Mouse (Mus musculus) forebrain, postnatal 0 days (tissue): ENCODE data around the gene Ssxb5. TPM values are rescaled to one million over a fixed set of nuclear protein-coding genes. Genes with fewer than 3 reads are reported as not detected.
"Not testable (repeated sequence)": the region's sequence is repeated elsewhere in the genome, so short reads cannot be mapped to it uniquely, and the experiment has no call there.

Source experiments
- ATAC-seq: fragments of 200-750 bp; cut with Nextera tagmentation; 2 replicates; pipeline ENCODE4 v1.8.0; 2017; ENCODE audit warnings: mild to moderate bottlenecking, moderate library complexity
- DNase-seq: peaks from one replicate; pipeline ENCODE4 v3.0.0-alpha.2; 2015
- H3K27ac ChIP-seq: fragments of 300-500 bp; sonication (generic); 2 replicates; pipeline ENCODE4 v1.5.1; 2014; ENCODE audit warnings: low read depth, mild to moderate bottlenecking, antibody characterized with exemption, low read length, moderate library complexity, mixed read lengths
- H3K27me3 ChIP-seq: fragments of 300-500 bp; sonication (generic); 2 replicates; pipeline ENCODE4 v1.6.1; 2014; ENCODE audit warnings: mild to moderate bottlenecking, low read length, mixed read lengths; ENCODE audit not compliant: insufficient read depth
- H3K36me3 ChIP-seq: fragments of 300-500 bp; sonication (generic); 2 replicates; pipeline ENCODE4 v1.6.1; 2014; ENCODE audit warnings: mild to moderate bottlenecking, moderate library complexity; ENCODE audit not compliant: insufficient read depth
- H3K4me1 ChIP-seq: fragments of 300-500 bp; sonication (generic); 2 replicates; pipeline ENCODE4 v1.6.1; 2014; ENCODE audit warnings: antibody characterized with exemption; ENCODE audit not compliant: insufficient read depth
- H3K4me2 ChIP-seq: fragments of 300-500 bp; sonication (generic); 2 replicates; pipeline ENCODE4 v1.6.1; 2014; ENCODE audit warnings: low read depth, mild to moderate bottlenecking, moderate library complexity
- H3K4me3 ChIP-seq: fragments of 300-500 bp; sonication (generic); 2 replicates; pipeline ENCODE4 v1.5.1; 2014; ENCODE audit warnings: low read depth, low read length, mixed read lengths
- H3K9ac ChIP-seq: fragments of 300-500 bp; sonication (generic); 2 replicates; pipeline ENCODE4 v1.6.1; 2014; ENCODE audit warnings: mild to moderate bottlenecking
- H3K9me3 ChIP-seq: fragments of 300-500 bp; sonication (generic); 2 replicates; pipeline ENCODE4 v1.6.1; 2016; ENCODE audit warnings: low read length
- CTCF ChIP-seq: sonication (generic); IDR thresholded peaks from 2 replicates; pipeline ENCODE4 v1.5.1; 2016; ENCODE audit warnings: antibody characterized with exemption, control low read depth, low read depth
- WGBS: fragments of 180-500 bp; shearing (Covaris S2); extraction: QIAGEN DNeasy Blood & Tissue Kit; methylation state at CpG from one replicate; pipeline ENCODE4 v1.1.7; 2014; 5-methylcytosine and 5-hydroxymethylcytosine counted together
- polyA plus RNA-seq: library from polyadenylated mRNA; unstranded; fragments of >200 nt; fragmentation: Nextera tagmentation; extraction: Ambion mirVana; gene quantifications from 2 replicates; pipeline ENCODE4 v1.2.1, GENCODE M21; 2015
- total RNA-seq: library from RNA; depleted of rRNA; stranded (reverse); fragments of >200 nt; gene quantifications from 2 replicates; pipeline ENCODE4 v1.2.3, GENCODE M21; 2014; rRNA removed

Ssxb5 gene
- total RNA-seq (0.38 TPM in 1 of 2 replicates, not detected in the other), polyA plus RNA-seq (not detected in 2 replicates)

DNA sequence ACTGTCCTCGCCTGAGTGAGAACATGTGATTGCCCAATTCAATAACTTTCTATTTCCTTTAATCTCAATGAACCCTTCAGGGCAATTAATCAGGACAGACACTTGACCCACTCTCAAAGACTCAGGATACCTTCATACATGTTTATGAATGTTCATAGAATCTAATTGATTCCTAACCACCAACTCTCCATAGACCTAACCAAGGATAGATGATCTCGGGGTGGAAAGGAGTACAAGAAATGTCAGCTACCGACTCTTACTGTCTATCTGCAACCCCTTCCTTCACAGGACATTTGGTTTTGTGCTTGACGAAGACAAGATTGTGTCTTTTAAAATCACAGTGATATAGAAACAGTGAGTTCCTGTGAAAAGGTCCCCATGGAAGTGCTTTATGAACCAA is at the start of gene Ssxb5:
Ssxb5 (plus strand) TSS at position 301 of the 400 bp plus-strand sequence.
- H3K4me1 ChIP-seq, DNase-seq, H3K4me2 ChIP-seq, H3K27me3 ChIP-seq, H3K9me3 ChIP-seq, H3K27ac ChIP-seq, H3K36me3 ChIP-seq, H3K4me3 ChIP-seq, H3K9ac ChIP-seq, ATAC-seq: not testable (repeated sequence)
- WGBS: 83% methylated on average over 4 of the region's 4 CpGs

DNA sequence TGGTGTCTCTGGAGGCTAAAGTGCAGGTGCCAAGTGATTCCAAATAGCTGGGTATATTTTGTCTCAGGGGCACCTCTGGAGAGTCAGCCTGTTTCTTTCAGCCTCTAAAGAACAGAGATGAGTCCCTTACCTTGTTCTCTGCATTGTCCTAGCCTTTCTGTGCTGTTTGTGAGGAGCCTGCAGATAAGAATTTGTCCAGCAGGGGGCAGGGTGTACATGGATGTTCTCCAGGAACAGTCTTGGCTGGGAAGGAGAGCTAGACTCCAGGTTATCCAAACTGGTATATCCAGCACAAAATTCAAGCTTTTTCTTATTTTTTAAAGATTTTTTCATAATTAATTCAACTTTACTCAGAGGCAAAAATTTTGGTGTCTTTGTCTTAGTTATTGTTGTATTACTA is 28.6 kb downstream of the Ssxb5 start:
- no peaks in the 10 kb centered on the region for H3K4me1 ChIP-seq
- H3K9ac ChIP-seq: no peak overlapping the region
- no peak overlapping the region for H3K4me3 ChIP-seq
- H3K4me2 ChIP-seq: no peak overlapping the region
- ATAC-seq (no peak), DNase-seq (peak; percentile 48)
- H3K27ac ChIP-seq: no peak overlapping the region
- TF ChIP-seq CTCF: peak; percentile 64
- H3K27me3 ChIP-seq: no peaks in the 10 kb centered on the region
- no peaks in the 10 kb centered on the region for H3K36me3 ChIP-seq
- no peaks in the 10 kb centered on the region for H3K9me3 ChIP-seq

DNA sequence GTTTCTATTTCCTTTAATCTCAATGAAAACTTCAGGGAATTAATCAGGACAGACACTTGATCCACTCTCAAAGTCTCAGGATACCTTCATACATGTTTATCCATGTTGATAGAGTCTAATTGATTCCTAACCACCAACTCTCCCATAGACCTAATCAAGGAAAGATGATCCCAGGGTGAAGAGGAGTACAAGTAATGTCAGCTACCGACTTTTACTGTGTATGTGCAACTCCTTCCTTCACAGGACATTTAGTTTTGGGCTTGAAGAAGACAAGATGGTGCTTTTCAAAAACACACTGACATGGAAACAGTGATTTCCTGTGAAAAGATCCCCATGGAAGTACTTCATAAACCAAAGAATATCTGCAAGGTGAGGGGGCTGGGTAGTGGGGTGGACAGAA is 40.2 kb downstream of the Ssxb5 start, which contains the start of gene Gm6592:
Gm6592 (plus strand) TSS at position 301 of the 400 bp plus-strand sequence.
- no peak within 1 kb of the TSS for H3K4me3 ChIP-seq
- no peaks in the 10 kb centered on the region for H3K9me3 ChIP-seq
- DNase-seq (no peak), ATAC-seq (no peak)
- WGBS: 79% methylated on average over 1 of the region's 1 CpGs
- TF ChIP-seq CTCF: no peak
- H3K4me2 ChIP-seq: no peak within 1 kb of the TSS
- no peak within 1 kb of the TSS for H3K9ac ChIP-seq
- H3K4me1 ChIP-seq: no peaks in the 10 kb centered on the region
- H3K36me3 ChIP-seq: no peaks in the 10 kb centered on the region
- H3K27me3 ChIP-seq: no peaks in the 10 kb centered on the region
- H3K27ac ChIP-seq: no peak within 1 kb of the TSS

DNA sequence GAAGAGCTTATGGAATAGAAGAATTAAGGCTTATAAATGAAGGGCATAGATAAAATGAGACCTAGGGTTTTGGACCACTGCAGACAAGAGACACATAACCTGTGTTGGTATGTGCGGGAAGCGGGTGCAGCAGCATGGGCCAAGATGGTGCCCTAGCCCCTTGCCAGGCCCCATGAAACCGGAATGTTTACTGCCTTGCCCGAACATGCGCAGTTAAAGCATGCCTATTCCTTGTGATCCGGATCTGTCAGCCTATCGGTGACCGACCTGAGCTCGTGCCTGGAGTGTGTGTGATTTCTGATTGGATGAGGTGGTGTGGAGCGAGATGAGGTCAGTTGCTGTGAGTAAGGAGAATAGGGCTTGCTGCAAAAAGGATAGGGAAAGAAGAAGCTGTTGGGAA is 49.0 kb downstream of the Ssxb5 start:
- Histone ChIP-seq H3K36me3 (no peaks in the 10 kb centered on the region), H3K27me3 (no peaks in the 10 kb centered on the region), H3K9ac (no peak overlapping the region), H3K4me2 (no peak overlapping the region), H3K9me3 (no peaks in the 10 kb centered on the region), H3K4me3 (no peak overlapping the region), H3K27ac (no peak overlapping the region), H3K4me1 (no peaks in the 10 kb centered on the region)
- DNase-seq: no peak
- 93% methylated on average over 10 of the region's 10 CpGs for WGBS
- ATAC-seq: no peak
- no peak for TF ChIP-seq CTCF

Other genes with a start within 250 kb of the Ssxb5 start
- not detected in 2 replicates for gene Ssxb3, start 211.9 kb upstream of the Ssxb5 start, total RNA-seq
- not detected in 2 replicates for gene Ssxb3, start 211.9 kb upstream of the Ssxb5 start, polyA plus RNA-seq
- not detected in 2 replicates for gene Ssxb8, start 112.8 kb upstream of the Ssxb5 start, total RNA-seq
- gene Ssxb8, start 112.8 kb upstream of the Ssxb5 start, polyA plus RNA-seq: not detected in 2 replicates
- not detected in 2 replicates for gene Ssx9, start 55.3 kb upstream of the Ssxb5 start, total RNA-seq
- gene Ssx9, start 55.3 kb upstream of the Ssxb5 start, polyA plus RNA-seq: not detected in 2 replicates
- not detected in 2 replicates for gene Gm6592, start 40.3 kb downstream of the Ssxb5 start, total RNA-seq
- gene Gm6592, start 40.3 kb downstream of the Ssxb5 start, polyA plus RNA-seq: not detected in 2 replicates
- not detected in 2 replicates for gene Gm5751, start 70.6 kb downstream of the Ssxb5 start, total RNA-seq
- not detected in 2 replicates for gene Gm5751, start 70.6 kb downstream of the Ssxb5 start, polyA plus RNA-seq
- gene B630019K06Rik, start 88.7 kb downstream of the Ssxb5 start, total RNA-seq: 40.1 and 60.1 TPM in 2 replicates
- gene B630019K06Rik, start 88.7 kb downstream of the Ssxb5 start, polyA plus RNA-seq: 18.3 and 27.1 TPM in 2 replicates
- not detected in 2 replicates for gene Fthl17b, start 159.3 kb downstream of the Ssxb5 start, total RNA-seq
- not detected in 2 replicates for gene Fthl17b, start 159.3 kb downstream of the Ssxb5 start, polyA plus RNA-seq
- not detected in 2 replicates for gene Fthl17c, start 172.9 kb downstream of the Ssxb5 start, total RNA-seq
- not detected in 2 replicates for gene Fthl17c, start 172.9 kb downstream of the Ssxb5 start, polyA plus RNA-seq
- gene Fthl17d, start 183.1 kb downstream of the Ssxb5 start, total RNA-seq: not detected in 2 replicates
- not detected in 2 replicates for gene Fthl17d, start 183.1 kb downstream of the Ssxb5 start, polyA plus RNA-seq
- gene Fthl17e, start 229.8 kb downstream of the Ssxb5 start, total RNA-seq: not detected in 2 replicates
- gene Fthl17e, start 229.8 kb downstream of the Ssxb5 start, polyA plus RNA-seq: not detected in 2 replicates